Mouse (Mus musculus) liver, embryonic 14.5 days (tissue): Measurements from ENCODE around the gene Gm4922. TPM values are rescaled to one million over a fixed set of nuclear protein-coding genes. Genes with fewer than 3 reads are reported as not detected.

Source experiments
- ATAC-seq: fragments of 200-750 bp; cut with Nextera tagmentation; 2 replicates; pipeline ENCODE4 v1.8.0; 2017; ENCODE audit warnings: moderate number of reproducible peaks, mild to moderate bottlenecking, moderate library complexity; ENCODE audit not compliant: insufficient read depth
- DNase-seq, 3 experiments: peaks; one replicate each; pipeline ENCODE4 v3.0.0-alpha.2; 2012 to 2013; ENCODE audit warnings: low read depth in 3 of 3, low spot score in 3 of 3
- H3K27ac ChIP-seq: fragments of 300-500 bp; sonication (generic); 2 replicates; pipeline ENCODE4 v1.5.1; 2014; ENCODE audit warnings: moderate library complexity, mild to moderate bottlenecking, control low read depth, inconsistent platforms
- H3K27me3 ChIP-seq: fragments of 300-500 bp; sonication (generic); 2 replicates; pipeline ENCODE4 v1.6.1; 2014; ENCODE audit warnings: mild to moderate bottlenecking, low read length, moderate library complexity; ENCODE audit not compliant: control insufficient read depth, insufficient read depth
- H3K36me3 ChIP-seq: fragments of 300-500 bp; sonication (generic); replicated peaks from 2 replicates; pipeline ENCODE4 v1.6.1; 2014; ENCODE audit warnings: low read depth; ENCODE audit not compliant: control insufficient read depth, insufficient read depth
- H3K4me1 ChIP-seq, 2 experiments: fragments of 200-500 bp in 1 of 2; fragments of 300-500 bp in 1 of 2; sonication (generic) in 1 of 2; replicated peaks; 2 replicates each; pipeline ENCODE4 v1.6.1; 2012 to 2014; ENCODE audit warnings: antibody characterized with exemption in 1 of 2, inconsistent platforms in 1 of 2, low read length in 1 of 2; ENCODE audit not compliant: control insufficient read depth in 2 of 2, insufficient read depth in 2 of 2
- H3K4me2 ChIP-seq: fragments of 300-500 bp; sonication (generic); 2 replicates; pipeline ENCODE4 v1.6.1; 2014; ENCODE audit warnings: low read depth, mild to moderate bottlenecking, control low read depth, moderate library complexity
- H3K4me3 ChIP-seq, 2 experiments: fragments of 200-500 bp in 1 of 2; fragments of 300-500 bp in 1 of 2; sonication (generic) in 1 of 2; 2 replicates each; pipeline ENCODE4 v1.5.1; 2012 to 2014; ENCODE audit warnings: low read depth in 2 of 2, low read length in 2 of 2, mild to moderate bottlenecking in 2 of 2, control low read depth in 1 of 2, inconsistent platforms in 1 of 2, moderate library complexity in 1 of 2; ENCODE audit not compliant: insufficient read depth in 1 of 2
- H3K9ac ChIP-seq: fragments of 300-500 bp; sonication (generic); replicated peaks from 2 replicates; pipeline ENCODE4 v1.6.1; 2014; ENCODE audit warnings: mild to moderate bottlenecking, control low read depth, moderate library complexity
- H3K9me3 ChIP-seq: fragments of 300-500 bp; sonication (generic); 2 replicates; pipeline ENCODE4 v1.6.1; 2016; ENCODE audit warnings: low read length, mixed read lengths; ENCODE audit not compliant: control insufficient read depth
- CTCF ChIP-seq: IDR thresholded peaks from 2 replicates; pipeline ENCODE4 v1.5.1; 2016; ENCODE audit warnings: antibody characterized with exemption, low read depth, control low read depth
- EP300 ChIP-seq: IDR thresholded peaks from 2 replicates; pipeline ENCODE4 v1.6.1; 2016; ENCODE audit warnings: antibody characterized with exemption, low read depth
- WGBS: fragments of 180-500 bp; shearing (Covaris S2); extraction: QIAGEN DNeasy Blood & Tissue Kit; methylation state at CpG from one replicate; pipeline ENCODE4 v1.1.7; 2014; ENCODE audit not compliant: insufficient replicate concordance; 5-methylcytosine and 5-hydroxymethylcytosine counted together
- polyA plus RNA-seq, 2 experiments: library from polyadenylated mRNA; depleted of rRNA in 1 of 2; stranded (reverse) in 1 of 2; unstranded in 1 of 2; fragments of >200 nt; fragmentation: Nextera tagmentation in 1 of 2; extraction: Ambion mirVana in 1 of 2; gene quantifications; 2 replicates each; pipeline versions ENCODE4 v1.2.1 to v1.2.3; 2012 to 2014

Gm4922 gene
- polyA plus RNA-seq, 2 experiments: not detected

DNA sequence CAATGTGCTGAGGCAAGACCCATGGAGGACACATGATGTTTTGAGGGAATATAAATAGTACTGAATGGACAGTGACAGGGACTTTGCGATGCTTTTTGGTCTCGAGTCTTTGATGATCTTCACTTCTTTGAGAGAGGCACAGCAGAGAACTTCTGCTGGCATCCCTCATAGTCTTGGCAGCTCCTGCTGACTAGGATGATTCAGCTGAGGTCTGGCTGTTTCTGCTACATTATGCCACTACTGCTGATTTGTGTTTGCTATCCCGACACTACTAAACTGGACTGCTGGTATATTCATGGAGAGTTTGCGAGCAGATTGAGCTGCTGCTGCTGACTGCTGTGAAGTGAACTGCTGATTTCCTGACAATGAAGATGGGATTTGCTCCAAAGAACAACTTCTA is 3.5 kb upstream of the Gm4922 start:
- no peak overlapping the region for H3K4me3 ChIP-seq
- no peak overlapping the region for H3K4me2 ChIP-seq
- no peak overlapping the region for H3K9ac ChIP-seq
- H3K4me1 ChIP-seq: no peaks in the 10 kb centered on the region
- WGBS: 68% methylated on average over 4 of the region's 4 CpGs
- DNase-seq (no peak), ATAC-seq (no peak)
- H3K27me3 ChIP-seq: no peaks in the 10 kb centered on the region
- TF ChIP-seq CTCF (no peak), EP300 (no peak)
- no peaks in the 10 kb centered on the region for H3K9me3 ChIP-seq
- no peaks in the 10 kb centered on the region for H3K36me3 ChIP-seq
- H3K27ac ChIP-seq: no peak overlapping the region

DNA sequence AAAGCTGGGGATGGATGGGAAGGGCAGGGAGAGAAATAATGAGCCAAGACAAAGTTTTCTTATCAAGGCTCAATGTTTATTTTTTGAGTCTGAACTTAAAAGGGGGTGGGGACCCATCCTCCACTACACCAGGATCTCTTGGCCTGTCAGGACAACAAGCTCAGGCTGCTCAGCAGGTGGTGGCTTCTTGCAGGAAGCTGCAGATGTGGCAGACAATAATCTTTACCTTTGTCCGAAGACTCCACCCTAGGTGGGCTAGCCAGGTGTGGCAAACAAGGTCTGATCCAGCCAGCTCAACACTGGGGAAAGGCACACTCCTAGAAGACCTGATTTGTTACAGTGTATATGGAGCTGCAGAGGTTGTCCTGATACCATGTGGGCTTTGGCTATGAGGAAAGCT is 2.0 kb upstream of the Gm4922 start:
- DNase-seq: no peak
- no peak for ATAC-seq
- 48% methylated on average over 1 of the region's 1 CpGs for WGBS
- H3K27me3 ChIP-seq: no peaks in the 10 kb centered on the region
- H3K27ac ChIP-seq: no peak overlapping the region
- no peaks in the 10 kb centered on the region for H3K4me1 ChIP-seq
- H3K36me3 ChIP-seq: no peaks in the 10 kb centered on the region
- no peak overlapping the region for H3K9ac ChIP-seq
- no peak overlapping the region for H3K4me3 ChIP-seq
- TF ChIP-seq CTCF: no peak
- no peak for TF ChIP-seq EP300
- no peak overlapping the region for H3K4me2 ChIP-seq
- H3K9me3 ChIP-seq: no peaks in the 10 kb centered on the region

DNA sequence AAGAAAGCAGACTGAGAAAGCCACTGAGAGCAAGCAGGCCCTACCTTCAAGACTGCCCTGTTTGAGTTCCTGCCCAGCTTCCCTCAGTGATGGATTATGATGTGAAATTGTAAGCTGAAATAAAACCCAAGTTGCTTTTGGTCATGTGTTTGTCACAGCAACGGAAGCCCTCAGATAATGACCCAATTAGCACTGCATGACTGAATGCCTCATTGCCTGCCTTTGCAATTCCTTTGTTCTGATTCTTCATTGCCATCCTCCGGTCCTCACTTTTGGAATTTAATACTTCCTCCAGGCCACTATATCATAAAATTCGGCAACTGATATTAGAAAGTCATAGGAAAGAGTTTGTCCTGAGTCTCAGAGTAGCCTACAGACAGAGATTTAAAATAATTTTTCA is 9.0 kb downstream of the Gm4922 start:
- TF ChIP-seq CTCF (no peak), EP300 (no peak)
- ATAC-seq (no peak), DNase-seq (no peak)
- 48% methylated on average over 3 of the region's 3 CpGs for WGBS
- Histone ChIP-seq H3K4me2 (no peak overlapping the region), H3K4me3 (no peak overlapping the region), H3K27me3 (no peaks in the 10 kb centered on the region), H3K36me3 (no peaks in the 10 kb centered on the region), H3K4me1 (no peaks in the 10 kb centered on the region), H3K9ac (no peak overlapping the region), H3K9me3 (no peaks in the 10 kb centered on the region), H3K27ac (no peak overlapping the region)

DNA sequence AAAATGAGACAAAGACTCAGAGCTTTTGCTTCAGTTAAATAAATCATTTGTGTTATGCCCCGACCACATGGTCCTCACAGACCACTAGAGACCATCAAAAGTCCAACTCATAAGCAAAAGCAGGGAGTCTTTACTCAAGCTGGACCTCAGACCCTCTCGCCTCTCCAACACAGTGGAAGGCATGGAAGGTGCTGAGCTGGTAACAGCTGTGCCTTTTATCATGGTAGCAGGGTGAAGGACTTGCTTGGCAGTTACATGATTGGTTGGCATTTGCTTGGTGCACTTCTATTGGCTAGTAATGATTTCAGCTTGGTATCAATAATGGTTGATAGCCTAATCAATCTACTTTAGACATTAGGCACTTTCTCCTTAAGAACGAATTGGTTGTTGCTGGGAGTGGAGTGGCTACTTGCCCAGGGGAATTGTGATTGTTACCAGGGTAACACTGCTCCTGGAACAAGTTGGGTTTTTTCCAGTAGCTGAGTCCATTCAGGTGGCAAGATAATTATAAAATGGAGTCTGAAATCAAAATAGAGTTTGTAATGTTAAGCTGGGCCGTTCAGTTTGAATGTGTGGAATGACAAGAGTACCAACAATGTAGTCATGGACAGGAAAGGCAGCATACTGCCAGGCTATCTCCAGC is 13.9 kb downstream of the Gm4922 start:
- Histone ChIP-seq H3K27me3 (no peaks in the 10 kb centered on the region), H3K4me2 (no peak overlapping the region), H3K4me1 (no peaks in the 10 kb centered on the region), H3K9ac (no peak overlapping the region), H3K36me3 (no peaks in the 10 kb centered on the region), H3K4me3 (no peak overlapping the region), H3K27ac (no peak overlapping the region), H3K9me3 (no peaks in the 10 kb centered on the region)
- no peak for DNase-seq
- TF ChIP-seq EP300 (no peak), CTCF (no peak)
- 51% methylated on average over 4 of the region's 4 CpGs for WGBS
- ATAC-seq: no peak

DNA sequence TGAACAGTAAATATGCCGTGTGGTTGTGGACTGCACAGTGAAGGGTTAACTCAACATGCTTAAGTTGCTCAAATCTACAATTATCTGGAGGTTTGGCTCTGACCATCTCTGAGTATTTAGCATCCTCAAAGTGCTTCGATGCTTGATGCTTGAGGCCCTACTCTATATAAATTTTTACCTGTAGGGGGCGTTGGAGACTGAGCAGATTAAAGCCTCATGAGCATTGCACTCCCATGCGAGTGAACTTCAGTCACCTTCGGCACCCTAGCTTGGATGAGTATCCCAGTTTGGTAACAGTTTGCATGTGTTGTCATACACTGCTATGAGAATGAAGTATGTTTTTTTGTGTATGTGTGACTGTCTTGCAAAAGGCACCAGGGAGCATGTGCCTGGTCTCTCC is 16.7 kb downstream of the Gm4922 start:
- no peak for DNase-seq
- ATAC-seq: no peak
- WGBS: 38% methylated on average over 5 of the region's 5 CpGs

More for the DNA sequence above, 16.7 kb downstream of the Gm4922 start:
- no peaks in the 10 kb centered on the region for H3K9me3 ChIP-seq
- H3K4me2 ChIP-seq: no peak overlapping the region
- no peak overlapping the region for H3K9ac ChIP-seq
- TF ChIP-seq CTCF (peak; percentile 22; the same call in 1 of the 2 replicates), EP300 (no peak)
- no peak overlapping the region for H3K27ac ChIP-seq
- no peaks in the 10 kb centered on the region for H3K36me3 ChIP-seq
- no peaks in the 10 kb centered on the region for H3K4me1 ChIP-seq
- H3K4me3 ChIP-seq: no peak overlapping the region
- H3K27me3 ChIP-seq: no peaks in the 10 kb centered on the region
